Mouse (Mus musculus): ENCODE data around the gene Tmprss11e.

Gene Tmprss11e

GRCm38 (mm10) chr5:86745715-86746114 lies at the start of gene Tmprss11e:
Gene Tmprss11e, minus strand, starts transcription at chr5:86745815.
- no peak for DNase-seq

- no peak for DNase-seq
Observed at GRCm38 (mm10) chr5:86792807-86793206, 47.2 kb upstream of the Tmprss11e start.

DNA sequence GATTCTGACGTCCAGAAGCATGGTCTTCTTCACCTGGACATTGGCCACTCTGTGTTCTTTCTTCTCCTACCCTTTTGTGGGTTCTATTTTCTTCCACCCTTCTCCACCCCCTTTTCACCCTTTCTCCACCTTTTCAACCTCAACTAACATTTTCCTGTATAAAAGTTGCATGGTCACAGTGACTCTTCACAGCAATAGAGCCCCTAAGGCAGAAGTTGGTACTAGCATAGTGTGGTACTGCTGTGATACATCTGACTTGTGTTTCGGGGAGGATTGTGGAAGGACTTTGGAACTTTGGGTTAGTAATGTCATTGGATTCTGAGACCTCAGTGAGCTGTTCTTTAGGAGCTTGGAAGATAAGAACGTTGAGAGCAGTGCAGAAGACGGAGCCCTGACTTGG lies 46.6 kb upstream of the Tmprss11e start:
- DNase-seq, result no peak

DNA sequence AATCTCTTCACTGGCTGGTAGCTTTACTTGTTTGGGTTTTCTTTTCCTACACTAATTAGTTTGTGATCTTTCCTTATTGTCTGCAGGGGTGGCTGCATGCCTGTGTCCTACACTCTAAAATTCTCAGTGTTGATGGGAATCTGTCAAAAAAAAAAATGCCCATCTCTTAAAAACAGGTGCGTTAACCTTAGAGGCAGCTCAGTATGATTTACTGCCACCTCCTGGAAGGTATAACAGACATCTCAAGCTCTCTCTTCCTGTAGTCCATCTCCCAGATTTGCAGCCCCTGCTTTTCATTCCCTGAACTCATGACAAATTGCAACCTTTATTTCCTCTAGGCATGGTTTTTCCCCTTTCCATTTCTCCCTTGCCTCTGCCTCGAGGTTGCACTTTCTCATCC lies 44.3 kb upstream of the Tmprss11e start:
- DNase-seq, result no peak

- no peak for DNase-seq
Observed at GRCm38 (mm10) chr5:86786798-86787197, 41.2 kb upstream of the Tmprss11e start.

GRCm38 (mm10) chr5:86784205-86784604 lies 38.6 kb upstream of the Tmprss11e start:
- DNase-seq, result no peak

- DNase-seq, result no peak
Observed at GRCm38 (mm10) chr5:86783059-86783458, 37.4 kb upstream of the Tmprss11e start.

DNA sequence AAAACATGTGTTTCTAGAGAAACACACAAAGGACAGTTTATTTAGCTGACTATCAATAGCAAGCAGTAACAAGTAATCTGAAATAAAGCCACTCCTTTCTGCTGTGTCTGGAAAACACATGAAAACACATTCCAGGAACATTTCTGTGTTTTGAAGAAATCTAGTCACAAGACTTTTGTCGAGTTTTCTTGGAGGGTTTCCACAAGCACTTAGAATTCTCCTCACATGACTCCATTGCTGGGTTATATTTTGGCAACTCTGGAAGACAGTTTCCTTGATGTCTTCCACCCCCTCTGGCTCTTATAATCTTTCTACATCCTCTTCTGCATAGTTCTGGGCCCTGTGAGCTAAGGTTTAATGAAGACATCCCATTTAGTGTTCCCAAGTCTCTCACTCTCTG lies 32.9 kb upstream of the Tmprss11e start:
- DNase-seq, result peak; percentile 7

DNA sequence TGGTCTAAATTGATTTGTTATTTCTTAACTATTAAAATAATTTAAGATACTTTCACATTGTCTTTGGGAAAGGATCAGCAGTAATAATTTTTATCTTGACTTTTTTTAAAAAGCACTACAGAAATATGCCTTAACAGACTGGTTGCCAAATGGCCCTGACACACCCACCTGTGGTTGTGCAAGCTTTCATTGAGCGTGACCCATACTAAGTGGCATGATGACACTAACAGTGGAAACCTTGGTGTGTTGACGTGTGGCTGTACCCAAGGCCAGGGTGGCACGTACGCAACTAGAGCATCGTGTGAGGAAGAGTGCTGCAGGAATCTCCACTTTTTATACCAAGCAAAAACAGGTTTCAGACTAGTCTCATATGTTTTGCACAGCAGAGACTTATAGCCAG lies 31.3 kb upstream of the Tmprss11e start:
- no peak for DNase-seq

GRCm38 (mm10) chr5:86771010-86771409 lies 25.4 kb upstream of the Tmprss11e start:
- no peak for DNase-seq

GRCm38 (mm10) chr5:86769015-86769658 lies 23.5 kb upstream of the Tmprss11e start:
- DNase-seq, result no peak

GRCm38 (mm10) chr5:86742796-86743195 lies 2.8 kb downstream of the Tmprss11e start:
- no peak for DNase-seq

DNA sequence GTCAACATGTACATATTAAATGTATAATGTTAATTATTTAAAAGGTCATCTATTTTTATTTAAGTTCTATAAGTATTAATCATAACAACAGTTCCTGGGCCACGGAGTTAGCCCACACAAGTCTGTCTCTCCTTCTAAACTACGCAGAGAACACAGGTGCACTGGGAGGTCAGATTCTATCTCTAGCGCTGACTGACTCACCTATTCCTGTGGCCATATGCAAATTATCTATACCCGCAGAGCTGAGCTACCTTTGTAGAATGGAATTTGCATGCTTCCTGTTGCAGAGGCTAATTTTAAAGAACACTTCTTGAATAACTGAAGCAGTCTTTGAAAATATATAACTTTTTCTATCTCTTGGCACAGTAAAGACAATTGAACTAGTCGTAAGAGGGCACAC lies 4.5 kb downstream of the Tmprss11e start:
- no peak for DNase-seq

- DNase-seq, result peak; percentile 31
Observed at GRCm38 (mm10) chr5:86735808-86736207, 9.8 kb downstream of the Tmprss11e start.

DNA sequence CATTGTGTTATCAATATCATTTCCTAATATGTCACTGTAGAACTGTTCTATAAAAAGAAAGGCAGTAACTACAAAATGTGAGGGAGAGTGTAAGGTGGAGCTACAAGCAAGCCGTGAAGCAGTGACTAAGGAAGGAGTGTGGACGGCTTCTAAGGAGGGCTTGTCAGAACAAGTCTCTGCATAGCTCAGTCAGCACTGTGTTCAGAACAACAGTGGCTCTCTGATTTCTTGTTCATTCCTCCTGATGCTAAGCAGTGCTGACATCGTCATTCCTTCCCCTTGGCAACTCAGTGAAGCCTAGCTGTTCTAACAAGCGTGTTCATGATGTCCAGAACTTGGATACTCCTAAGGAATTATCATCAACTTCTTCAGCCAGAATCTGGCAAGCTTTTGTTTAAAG lies 15.0 kb downstream of the Tmprss11e start:
- DNase-seq, result no peak

- DNase-seq, result no peak
Observed at GRCm38 (mm10) chr5:86728574-86728973, 17.0 kb downstream of the Tmprss11e start.

DNA sequence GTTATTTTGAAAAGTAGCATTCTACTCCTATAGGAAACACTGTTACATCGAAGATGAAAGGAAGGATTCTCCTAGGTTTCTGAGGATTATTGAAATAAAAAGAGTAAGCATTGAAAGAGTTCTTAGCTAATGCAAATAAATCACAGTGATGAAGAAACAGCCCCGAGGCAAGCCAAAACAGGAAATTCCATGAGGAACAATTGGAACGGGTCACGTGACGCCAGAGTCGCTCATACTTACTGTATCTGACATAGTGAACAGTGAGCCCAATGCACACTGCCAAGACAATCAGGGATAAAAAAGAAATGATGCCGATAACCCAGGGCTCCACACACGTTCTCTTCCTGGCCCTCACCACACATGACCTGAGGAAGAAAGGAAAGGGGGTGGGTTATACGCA lies 18.6 kb downstream of the Tmprss11e start:
- DNase-seq, result no peak

GRCm38 (mm10) chr5:86725021-86725420 lies 20.6 kb downstream of the Tmprss11e start:
- no peak for DNase-seq

- DNase-seq, result no peak
Observed at GRCm38 (mm10) chr5:86722820-86723460, 22.7 kb downstream of the Tmprss11e start.

DNA sequence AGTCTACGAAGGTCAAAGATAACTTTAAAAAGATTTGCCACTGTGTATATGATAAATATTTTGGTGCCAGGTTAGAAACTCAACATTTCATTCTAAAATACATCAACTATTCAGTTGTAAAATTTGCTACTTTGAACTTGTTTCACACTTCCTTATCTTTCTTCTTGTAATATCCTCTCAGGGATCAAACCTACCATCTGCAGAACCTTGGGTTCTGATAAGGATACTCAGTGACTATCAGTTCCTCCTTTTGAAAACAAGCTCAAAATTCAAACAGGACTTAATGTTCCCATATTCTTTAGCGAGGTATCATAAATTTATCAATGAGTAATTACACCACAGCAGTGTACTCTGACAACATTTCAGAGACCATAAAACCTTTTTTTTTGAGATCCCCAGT lies 30.6 kb downstream of the Tmprss11e start:
- DNase-seq, result no peak

DNA sequence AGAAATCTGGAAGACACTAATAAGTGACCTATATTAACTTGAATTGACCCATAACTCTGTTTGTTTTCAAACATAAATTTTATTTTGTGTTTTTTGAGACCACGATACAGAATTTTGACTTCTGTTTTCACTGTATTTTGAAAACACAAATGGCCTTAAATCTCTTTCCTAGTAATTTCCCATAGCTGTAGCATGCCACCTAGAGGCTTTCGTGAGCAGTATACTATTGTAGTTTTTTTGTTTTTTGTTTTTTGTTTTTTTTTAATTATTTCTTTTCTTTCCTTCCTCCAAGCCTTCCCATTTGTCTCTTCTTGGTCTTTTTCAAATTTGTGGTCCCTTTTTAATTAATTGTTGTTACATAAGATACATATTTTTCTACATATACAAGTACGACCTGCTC lies 40.7 kb downstream of the Tmprss11e start:
- DNase-seq, result no peak

DNA sequence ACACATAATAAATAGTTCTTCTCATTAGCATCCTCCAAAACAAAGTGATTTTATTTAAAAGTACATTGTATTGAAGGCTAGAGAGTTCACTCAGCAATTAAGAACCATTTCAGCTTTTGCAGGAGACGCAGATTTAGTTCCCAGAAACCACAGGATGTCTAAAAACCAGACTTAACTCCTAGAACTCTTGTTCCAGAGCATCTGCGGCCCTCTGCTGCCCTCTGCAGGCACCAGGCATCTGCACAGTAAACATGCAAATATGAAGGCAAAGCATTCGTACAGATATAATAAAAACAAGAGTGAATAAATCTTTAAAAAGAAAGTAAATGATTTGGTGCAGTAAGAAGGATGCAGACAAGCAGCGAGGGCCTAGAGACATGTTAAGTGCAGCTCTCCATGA lies 60.9 kb downstream of the Tmprss11e start:
- peak; percentile 48 for DNase-seq

DNA sequence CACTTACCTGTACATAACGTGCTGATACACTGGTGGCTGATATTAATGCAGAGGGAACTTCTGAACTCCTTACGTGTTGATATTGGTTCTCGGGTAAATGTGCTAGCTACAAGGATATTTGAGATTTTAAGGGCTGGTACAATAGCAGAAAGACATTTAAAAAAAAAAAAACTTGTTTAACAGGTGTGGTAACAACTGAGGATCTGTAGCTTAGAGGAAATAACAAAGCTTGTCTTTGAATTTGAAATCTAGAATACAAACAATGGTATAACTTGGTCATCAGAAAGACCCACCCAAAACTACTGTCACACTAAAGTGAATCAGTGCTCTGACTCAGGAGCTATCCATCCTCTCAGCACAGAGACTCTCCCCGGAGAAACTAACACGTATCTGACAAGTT lies 69.4 kb downstream of the Tmprss11e start, which contains the start of gene Tmprss11b:
Gene Tmprss11b, minus strand, starts transcription at position 101 of the 400 bp plus-strand sequence.
- no peak for DNase-seq

Measured in kidney, adult 9 months (tissue).